Mouse (Mus musculus) WW6 (cell line): ENCODE measurements around the gene Glis1.

Experiments
- DNase-seq: peaks from one replicate; pipeline ENCODE4 v3.0.0-alpha.2; 2013; ENCODE audit warnings: low read depth, low spot score

Gene Glis1

DNA sequence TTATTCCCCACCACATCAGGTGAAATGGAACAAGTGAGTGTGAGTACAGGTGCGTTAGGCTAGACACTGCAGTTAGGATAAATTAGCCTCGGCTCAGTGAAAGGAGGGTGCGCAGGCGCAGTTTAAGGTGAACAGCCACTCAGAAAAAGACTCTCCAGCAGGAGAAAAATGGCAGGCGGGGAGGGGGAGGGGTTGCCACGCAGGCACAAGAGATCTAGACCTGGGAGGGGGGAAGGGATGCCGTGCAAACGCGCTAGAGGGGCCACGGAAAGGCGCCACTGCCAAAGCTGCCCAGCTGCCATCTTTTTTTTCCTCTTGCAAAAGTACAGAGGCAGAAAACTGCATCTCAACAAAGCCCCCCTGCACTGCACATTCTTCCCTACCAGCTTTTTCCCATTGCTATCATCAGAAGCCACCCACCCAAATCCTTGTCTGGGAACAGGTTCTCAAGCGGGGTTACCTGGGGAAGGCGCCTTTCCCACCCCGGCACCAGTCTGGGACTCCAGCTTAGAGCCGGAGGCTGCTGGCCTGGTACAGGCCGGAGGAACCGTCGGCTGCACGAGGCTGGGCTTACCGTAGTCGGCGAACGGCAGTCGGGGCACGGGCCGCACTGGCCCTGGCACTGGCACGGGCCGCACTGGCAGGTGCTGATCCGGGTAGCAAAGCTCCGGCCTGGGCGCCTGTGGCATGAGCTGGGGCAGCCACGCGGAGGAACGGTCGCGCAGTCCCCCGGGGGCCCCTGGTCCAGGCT is 248.8 kb downstream of the Glis1 start:
- no peak for DNase-seq

DNA sequence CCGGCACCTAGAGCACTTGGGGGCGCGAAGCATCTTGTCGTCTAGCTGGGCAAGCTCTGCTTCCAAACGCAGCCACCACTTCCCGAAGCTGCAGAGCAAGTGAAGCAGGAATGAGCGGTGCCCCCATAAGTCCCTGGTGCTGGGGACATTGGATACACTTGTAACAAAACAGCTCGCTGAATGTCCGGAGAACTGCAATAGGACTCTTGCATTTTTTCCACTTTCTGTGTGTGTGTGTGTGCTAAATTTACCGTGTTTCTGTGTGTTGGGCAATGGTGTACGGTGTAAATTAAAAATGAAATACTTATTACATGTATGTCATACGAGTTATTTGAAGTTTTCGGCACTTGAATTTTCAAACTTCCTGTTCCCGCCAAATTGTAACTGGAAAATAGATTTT is 249.7 kb downstream of the Glis1 start, which contains the start of gene Dmrtb1:
Dmrtb1 (minus strand) TSS at position 101 of the 400 bp plus-strand sequence.
- no peak for DNase-seq
